ENCODE assay signal across 8 mouse cellular contexts in the genomic region with DNA sequence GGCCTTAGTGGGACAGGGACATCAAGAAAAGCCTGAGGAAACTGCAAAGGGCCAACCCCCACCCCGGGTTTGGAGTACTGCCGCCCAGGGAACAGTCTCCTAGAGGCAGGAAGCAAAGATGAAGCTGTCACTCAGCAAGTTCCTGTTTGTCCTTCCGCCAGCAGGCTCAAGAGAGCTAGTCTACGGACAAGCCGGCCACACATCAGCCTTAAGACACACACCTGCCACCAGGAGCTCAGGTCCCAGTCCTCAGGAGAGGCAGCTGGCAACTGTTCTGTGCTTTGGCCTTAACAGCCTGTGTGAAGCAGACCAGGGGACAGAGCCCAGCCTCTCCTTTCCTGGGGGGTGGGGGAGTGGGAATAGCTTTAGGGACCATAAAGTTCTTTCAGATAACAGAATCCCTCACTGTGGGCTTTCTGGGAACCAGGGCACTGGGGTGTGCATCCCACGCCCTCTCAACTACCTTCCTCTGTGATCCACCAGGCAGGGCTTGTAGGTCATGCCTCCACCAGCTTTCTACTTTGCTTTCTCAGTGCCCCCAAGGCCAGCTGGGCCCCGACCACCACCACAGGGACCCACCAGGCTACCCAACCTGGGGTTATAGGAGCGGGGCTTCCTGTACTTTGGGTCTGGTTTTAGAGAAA.
DNase-seq lines count a peak whose midpoint lies in the region; ATAC-seq lines count a peak whose summit lies in the region.

No protein-coding gene starts in this region.

- 63% methylated on average over 8 of the region's 8 CpGs for WGBS in embryonic facial prominence, embryonic 15.5 days
- 73% methylated on average over 8 of the region's 8 CpGs for WGBS in limb, embryonic 12.5 days
- 78% methylated on average over 8 of the region's 8 CpGs for WGBS in midbrain, embryonic 15.5 days

- H3K9me3 ChIP-seq in embryonic facial prominence, embryonic 15.5 days (replicated peaks) = no peaks in the 10 kb centered on the region
- H3K9me3 ChIP-seq in limb, embryonic 12.5 days = no peaks in the 10 kb centered on the region
- no peaks in the 10 kb centered on the region for H3K9me3 ChIP-seq in midbrain, embryonic 15.5 days

- H3K9ac ChIP-seq in embryonic facial prominence, embryonic 15.5 days = no peak overlapping the region
- H3K9ac ChIP-seq in limb, embryonic 12.5 days (replicated peaks) = no peak overlapping the region
- no peak overlapping the region for H3K9ac ChIP-seq in midbrain, embryonic 15.5 days

- H3K27ac ChIP-seq in embryonic facial prominence, embryonic 15.5 days (replicated peaks) = peak overlapping the region; percentile 86
- H3K27ac ChIP-seq in limb, embryonic 12.5 days = peak overlapping the region; percentile 36
- H3K27ac ChIP-seq in midbrain, embryonic 15.5 days = peak overlapping the region; percentile 59

- no peak overlapping the region for H3K4me2 ChIP-seq in embryonic facial prominence, embryonic 15.5 days (replicated peaks)
- H3K4me2 ChIP-seq in limb, embryonic 12.5 days = no peak overlapping the region
- no peak overlapping the region for H3K4me2 ChIP-seq in midbrain, embryonic 15.5 days

- 0 out of 2 replicates have a peak, but pooled peaks cover 2% of the 10 kb centered on the region for H3K36me3 ChIP-seq in embryonic facial prominence, embryonic 15.5 days
- H3K36me3 ChIP-seq in limb, embryonic 12.5 days = peaks cover 25% of the 10 kb centered on the region
- no peaks in the 10 kb centered on the region for H3K36me3 ChIP-seq in midbrain, embryonic 15.5 days (replicated peaks)

- no peak overlapping the region for H3K4me3 ChIP-seq in embryonic facial prominence, embryonic 15.5 days (replicated peaks)
- no peak overlapping the region for H3K4me3 ChIP-seq in limb, embryonic 12.5 days (replicated peaks)
- H3K4me3 ChIP-seq in midbrain, embryonic 15.5 days = no peak overlapping the region

- H3K27me3 ChIP-seq in embryonic facial prominence, embryonic 15.5 days = no peaks in the 10 kb centered on the region
- H3K27me3 ChIP-seq in limb, embryonic 12.5 days = no peaks in the 10 kb centered on the region
- H3K27me3 ChIP-seq in midbrain, embryonic 15.5 days (replicated peaks) = no peaks in the 10 kb centered on the region

- no peak for ATAC-seq in embryonic facial prominence, embryonic 15.5 days (ENCODE audit: insufficient number of reproducible peaks, low FRiP score, low TSS enrichment, low read depth)
- ATAC-seq in limb, embryonic 12.5 days (ENCODE audit: insufficient number of reproducible peaks, insufficient read depth, low FRiP score, low TSS enrichment, low read depth) = no peak
- no peak for ATAC-seq in midbrain, embryonic 15.5 days (replicated peaks)

- DNase-seq in gastrocnemius, postnatal 14 days = peak; percentile 50
- DNase-seq in gastrocnemius, adult 18-20 months (ENCODE audit: low spot score) = no peak
- peak; percentile 63 for DNase-seq in heart, postnatal 4 days
- no peak for DNase-seq in right cerebral cortex, postnatal 36 days (ENCODE audit: low spot score in 2 of 2)
- no peak for DNase-seq in right cerebral cortex, adult 2 months (ENCODE audit: low spot score in 2 of 2)

- peaks cover 48% of the 10 kb centered on the region for H3K4me1 ChIP-seq in embryonic facial prominence, embryonic 15.5 days
- H3K4me1 ChIP-seq in limb, embryonic 12.5 days (replicated peaks) = peaks cover 44% of the 10 kb centered on the region
- peaks cover 24% of the 10 kb centered on the region for H3K4me1 ChIP-seq in midbrain, embryonic 15.5 days

- intact Hi-C loops in gastrocnemius, postnatal 14 days (cut with DNase I; ENCODE audit: low total_unique reads) = no loop called here

Comparison
In these comparisons a context has a peak if more than half of its experiments do, and no peak if none do; other contexts are left out.
1. DNase-seq: peak in gastrocnemius, postnatal 14 days (single experiment) and heart, postnatal 4 days (single experiment); none in gastrocnemius, adult 18-20 months (single experiment), right cerebral cortex, postnatal 36 days (0 of 2) and right cerebral cortex, adult 2 months (0 of 2).
2. H3K27ac ChIP-seq: peak in every context shown above with its lines; median percentile 86 in embryonic facial prominence, embryonic 15.5 days; 59 in midbrain, embryonic 15.5 days; 36 in limb, embryonic 12.5 days.